Mouse (Mus musculus) central nervous system, embryonic 14 days (tissue): ENCODE data around the gene Gm5269. TPM values are rescaled to one million over a fixed set of nuclear protein-coding genes. Genes with fewer than 3 reads are reported as not detected.

Source experiments
- polyA plus RNA-seq: library from polyadenylated mRNA; depleted of rRNA; stranded (reverse); fragments of >200 nt; gene quantifications from 2 replicates; pipeline ENCODE4 v1.2.3, GENCODE M21; 2012; rRNA removed

The Gm5269 gene
- not detected in 2 replicates for polyA plus RNA-seq

GRCm38 (mm10) chr1:45890173-45890572, at the start of gene Gm5269:
Gene Gm5269, minus strand, starts transcription at chr1:45890273.

GRCm38 (mm10) chr1:45926393-45926763, 36.3 kb upstream of the Gm5269 start, which contains the start of gene Slc40a1:
Gene Slc40a1, minus strand, starts transcription at chr1:45926523.

Other genes starting within 250 kb of the Gm5269 start
- gene Wdr75, start 95.1 kb downstream of the Gm5269 start, polyA plus RNA-seq, result 67.3 and 68.4 TPM in 2 replicates
- gene Slc40a1, start 36.2 kb upstream of the Gm5269 start, polyA plus RNA-seq, result 9.1 and 9.6 TPM in 2 replicates
- 11.3 and 13.1 TPM in 2 replicates for gene Dnah7b, start 176.0 kb upstream of the Gm5269 start, polyA plus RNA-seq